Mouse (Mus musculus) adrenal gland, adult 18-20 months (tissue): ENCODE results near the gene Slc1a2. TPM values are rescaled to one million over a fixed set of nuclear protein-coding genes. Genes with fewer than 3 reads are reported as not detected.
A peak's percentile ranks its signal among the peaks of the same experiment; 100 is the strongest.

ENCODE experiments used
- DNase-seq, 2 experiments: peaks; one replicate each; pipeline ENCODE4 v3.0.0; 2021 to 2022; ENCODE audit warnings: low spot score in 2 of 2
- total RNA-seq, 2 experiments: library from RNA; stranded (reverse); gene quantifications; 1 replicate in 1 of 2; 2 replicates in 1 of 2; pipeline ENCODE4 v1.2.3; 2021

Slc1a2 gene
- total RNA-seq, 2 experiments from 2014 or later, result 0.17 to 0.35 TPM

- no peak for DNase-seq
Observed at GRCm38 (mm10) chr2:102663339-102663738, 4.9 kb downstream of the Slc1a2 start.

DNA sequence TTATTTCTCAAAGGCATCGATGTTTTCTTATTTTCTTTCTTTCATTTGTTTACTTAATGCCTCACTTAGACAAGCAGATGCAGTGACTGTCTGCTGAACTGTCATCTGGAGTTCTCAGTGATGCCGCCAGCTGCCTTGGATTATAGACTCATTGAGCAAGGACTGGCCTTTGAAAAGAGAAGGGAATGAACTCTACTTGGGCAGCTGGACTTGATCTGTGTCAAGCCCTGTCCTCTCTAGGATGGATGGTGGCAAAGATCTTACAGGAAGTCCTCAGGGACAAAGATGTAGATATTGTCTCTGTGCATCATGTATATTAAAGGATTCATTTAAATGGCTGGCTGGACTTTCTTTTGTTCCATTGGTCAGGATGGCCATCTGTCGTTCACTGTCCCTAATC is 5.4 kb downstream of the Slc1a2 start:
- DNase-seq, result no peak

DNA sequence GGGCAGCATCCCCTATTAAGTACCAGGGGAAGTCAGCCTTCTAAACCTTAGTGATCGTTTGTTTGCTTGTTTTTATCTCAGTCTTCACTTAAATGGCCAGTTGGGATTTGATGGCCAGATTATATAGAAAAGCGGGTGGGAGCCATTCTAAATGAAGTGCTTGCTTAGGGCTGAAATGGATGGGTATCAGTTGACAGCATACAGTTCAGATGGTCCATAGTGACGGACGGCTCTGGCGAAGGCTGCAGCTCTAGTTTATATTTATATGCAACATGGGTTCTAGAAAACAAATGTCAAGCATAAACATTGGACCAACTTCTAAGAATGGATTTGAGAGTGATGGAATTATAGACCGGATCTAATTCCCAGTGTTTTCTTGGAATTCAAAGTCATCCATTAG is 9.5 kb downstream of the Slc1a2 start:
- DNase-seq, result no peak

GRCm38 (mm10) chr2:102669580-102669979 is 11.1 kb downstream of the Slc1a2 start:
- DNase-seq, result no peak

GRCm38 (mm10) chr2:102674582-102674981 is 16.1 kb downstream of the Slc1a2 start:
- no peak for DNase-seq

DNA sequence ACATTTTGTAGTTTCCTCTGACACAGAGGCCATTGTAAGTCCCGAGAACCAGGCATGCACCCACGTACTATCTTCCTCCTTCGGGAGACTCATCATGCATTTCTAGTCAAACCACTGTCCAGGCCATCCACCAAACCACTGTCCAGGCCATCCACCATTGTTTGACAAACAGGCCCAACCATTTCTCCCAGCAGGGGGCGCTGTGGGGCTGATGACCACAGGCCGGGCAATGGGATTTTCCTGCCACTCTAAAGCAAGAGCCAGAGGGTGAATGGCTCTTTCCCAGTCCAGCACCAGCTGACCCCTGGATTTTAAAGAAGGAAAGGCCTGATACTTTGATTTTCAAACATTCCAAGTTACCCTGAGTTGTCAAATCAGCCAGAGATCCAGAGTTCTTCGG is 16.8 kb downstream of the Slc1a2 start:
- DNase-seq, result peak; percentile 62 to 67

DNA sequence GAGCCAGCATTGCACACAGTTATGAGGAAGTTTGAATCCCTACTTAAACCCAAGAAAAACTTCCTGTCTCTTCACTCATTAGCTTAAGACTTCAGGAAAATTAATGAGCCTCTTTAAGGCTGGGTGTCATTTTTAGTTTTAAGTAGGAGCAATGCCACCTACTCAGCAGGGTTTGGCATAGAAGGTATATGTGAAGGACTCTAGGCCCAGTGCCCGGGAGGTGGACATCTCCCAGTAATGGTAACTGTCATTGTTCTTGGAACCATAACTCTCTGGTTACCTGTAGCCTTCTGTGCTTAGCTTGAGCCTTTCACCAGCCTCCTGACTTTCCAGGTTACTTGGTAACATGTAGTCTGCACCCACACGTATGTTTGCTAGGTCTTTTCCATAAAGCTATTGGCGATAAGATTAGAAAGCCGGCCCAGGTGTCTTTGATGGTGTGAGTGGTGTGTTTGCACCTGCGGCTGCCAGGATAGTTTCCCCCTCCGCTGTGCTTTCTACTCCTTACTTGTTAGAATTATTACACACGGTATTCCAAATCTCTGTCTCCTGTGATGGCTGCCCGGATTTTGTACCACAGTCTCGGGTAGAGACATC is 18.4 kb downstream of the Slc1a2 start:
- no peak for DNase-seq

GRCm38 (mm10) chr2:102677400-102677799 is 18.9 kb downstream of the Slc1a2 start:
- DNase-seq, result no peak

GRCm38 (mm10) chr2:102681351-102681750 is 22.9 kb downstream of the Slc1a2 start:
- DNase-seq, result no peak

- peak; percentile 28 to 50 for DNase-seq
Observed at GRCm38 (mm10) chr2:102682168-102682567, 23.7 kb downstream of the Slc1a2 start.

DNA sequence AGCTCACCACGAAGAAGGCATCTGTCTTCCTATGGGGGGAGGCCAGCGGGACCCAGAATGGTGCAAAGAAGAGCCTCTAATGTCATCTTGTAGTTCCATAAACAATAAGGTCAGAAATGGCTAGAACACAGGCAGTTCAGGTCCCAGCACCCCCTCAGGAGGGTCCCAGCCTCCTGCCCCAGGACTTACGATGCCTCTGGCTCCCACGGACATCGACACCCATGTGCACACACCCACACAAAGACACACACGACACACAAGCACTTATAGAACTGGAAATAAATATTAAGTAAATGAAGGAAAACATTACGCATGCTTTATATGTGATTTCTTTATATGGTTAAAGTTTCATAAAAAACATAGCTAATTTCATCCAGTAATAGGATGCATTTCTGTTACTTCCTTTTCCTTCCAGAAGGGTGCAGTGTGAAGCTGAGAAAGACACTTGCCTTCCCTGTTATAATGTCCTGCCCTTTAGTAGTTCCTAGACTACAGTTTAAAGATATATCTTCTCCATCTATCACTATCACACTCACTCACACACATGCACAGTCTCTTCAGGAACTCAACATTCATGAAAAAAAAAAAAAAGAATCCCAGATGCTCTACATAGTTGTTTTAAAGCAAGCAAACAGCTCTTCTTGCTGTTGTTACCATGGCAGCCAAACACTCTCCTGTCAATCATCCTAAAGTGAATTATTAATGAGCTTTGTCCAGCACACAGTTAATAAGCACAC is 27.1 kb downstream of the Slc1a2 start:
- no peak for DNase-seq

- DNase-seq, result peak in 1 of 2 experiments; percentile 12
Observed at GRCm38 (mm10) chr2:102686108-102686450, 27.6 kb downstream of the Slc1a2 start.

GRCm38 (mm10) chr2:102693556-102693955 is 35.1 kb downstream of the Slc1a2 start:
- DNase-seq, result no peak

DNA sequence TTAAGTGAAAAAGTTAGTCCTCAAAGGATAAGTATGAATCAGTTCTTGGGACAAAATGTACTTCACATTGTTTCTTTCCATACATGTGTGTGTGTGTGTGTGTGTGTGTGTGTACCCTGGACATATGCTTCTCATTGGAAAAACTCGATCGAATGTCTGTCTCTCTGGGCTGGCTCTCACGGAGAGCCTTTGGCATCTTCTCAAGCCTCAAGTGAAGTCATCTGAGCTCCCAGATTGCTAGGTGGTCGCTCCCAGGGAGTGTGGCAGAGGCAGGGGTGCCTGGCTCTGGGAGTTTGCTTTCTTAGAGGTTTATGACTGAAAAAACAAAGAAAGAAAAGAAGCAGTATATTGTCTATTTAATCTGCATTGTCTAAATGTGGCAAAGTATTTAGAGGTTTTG is 36.3 kb downstream of the Slc1a2 start:
- DNase-seq, result no peak

DNA sequence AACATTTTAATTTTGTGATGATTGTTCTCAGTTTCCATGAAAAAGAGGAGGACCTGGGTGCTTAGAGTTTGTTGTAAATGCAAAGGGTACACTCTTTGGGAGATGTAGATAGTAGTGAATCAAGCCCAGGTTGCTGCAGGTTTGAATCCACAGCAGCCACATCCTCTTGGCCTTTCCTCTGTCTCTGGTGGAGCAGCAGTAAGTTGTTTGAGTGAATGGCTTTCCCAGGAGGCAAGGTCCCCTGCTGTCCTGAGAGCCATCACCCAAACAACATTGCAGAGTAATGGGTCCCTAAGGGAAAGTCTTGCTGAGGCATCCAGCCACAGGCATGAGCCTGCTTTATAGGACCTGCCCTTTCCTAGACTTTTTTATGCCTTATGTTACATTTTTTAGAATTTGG is 37.1 kb downstream of the Slc1a2 start:
- DNase-seq, result no peak

- DNase-seq, result no peak
Observed at GRCm38 (mm10) chr2:102697732-102698131, 39.3 kb downstream of the Slc1a2 start.

DNA sequence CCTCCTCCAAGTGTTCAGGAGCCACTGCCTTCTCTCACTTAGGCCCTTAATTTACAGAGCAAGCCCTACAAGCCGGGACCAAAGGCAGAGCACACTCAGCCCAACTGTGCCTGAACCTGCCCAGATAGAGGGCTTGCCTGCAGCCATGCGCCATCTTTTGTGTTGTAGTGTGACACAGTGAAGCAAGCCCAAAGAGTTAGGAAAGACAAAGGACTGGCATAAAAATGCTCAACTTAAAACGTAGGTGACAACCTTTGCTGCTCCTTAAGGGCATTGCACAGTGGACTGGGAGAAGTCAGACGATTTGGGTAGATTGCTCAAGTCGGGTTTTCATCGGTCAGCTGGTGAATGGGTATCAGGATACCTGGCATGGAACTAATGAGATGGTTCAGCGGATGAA is 41.5 kb downstream of the Slc1a2 start:
- no peak for DNase-seq

- DNase-seq, result no peak
Observed at GRCm38 (mm10) chr2:102700695-102701094, 42.2 kb downstream of the Slc1a2 start.

DNA sequence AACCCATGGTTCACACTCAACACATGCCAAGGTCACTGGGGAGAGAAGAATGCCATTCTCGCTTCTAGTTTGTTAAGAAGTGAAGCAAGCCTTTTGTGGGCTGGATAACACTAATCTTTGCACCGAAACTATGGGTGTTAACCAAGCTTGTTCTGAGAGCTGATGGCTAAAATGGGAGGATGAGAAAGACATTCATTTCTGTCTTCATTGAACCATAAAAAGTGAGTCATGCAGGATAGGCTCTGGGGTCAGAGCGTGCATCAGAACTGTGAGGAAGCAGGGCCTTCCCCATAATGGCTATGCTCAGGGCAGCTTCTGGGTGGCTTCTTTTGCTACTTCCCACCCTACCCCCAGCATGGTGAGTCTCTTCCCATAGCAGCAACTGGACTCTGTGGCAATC is 42.9 kb downstream of the Slc1a2 start:
- no peak for DNase-seq

- DNase-seq, result no peak
Observed at GRCm38 (mm10) chr2:102703556-102703955, 45.1 kb downstream of the Slc1a2 start.

- no peak for DNase-seq
Observed at GRCm38 (mm10) chr2:102704781-102705180, 46.3 kb downstream of the Slc1a2 start.

DNA sequence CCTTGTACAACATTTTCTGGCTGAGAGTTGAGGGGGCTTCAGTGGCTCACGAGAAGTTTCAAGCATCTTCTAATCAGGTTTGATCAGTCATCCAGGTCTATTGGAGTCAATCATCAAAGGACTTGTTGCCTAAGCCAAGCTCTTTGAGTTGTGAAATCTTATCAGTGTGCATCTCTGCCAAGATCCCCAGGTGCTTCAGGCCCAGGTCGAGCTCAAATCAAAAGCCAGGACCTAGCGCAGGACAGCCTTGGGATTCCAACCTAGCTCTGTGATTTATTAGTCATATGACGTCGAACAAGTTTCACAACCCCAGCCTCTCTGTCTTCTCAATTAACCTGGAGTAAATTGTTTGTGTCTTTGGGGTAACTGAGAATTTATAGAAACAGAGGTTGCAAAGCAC is 53.1 kb downstream of the Slc1a2 start:
- no peak for DNase-seq

DNA sequence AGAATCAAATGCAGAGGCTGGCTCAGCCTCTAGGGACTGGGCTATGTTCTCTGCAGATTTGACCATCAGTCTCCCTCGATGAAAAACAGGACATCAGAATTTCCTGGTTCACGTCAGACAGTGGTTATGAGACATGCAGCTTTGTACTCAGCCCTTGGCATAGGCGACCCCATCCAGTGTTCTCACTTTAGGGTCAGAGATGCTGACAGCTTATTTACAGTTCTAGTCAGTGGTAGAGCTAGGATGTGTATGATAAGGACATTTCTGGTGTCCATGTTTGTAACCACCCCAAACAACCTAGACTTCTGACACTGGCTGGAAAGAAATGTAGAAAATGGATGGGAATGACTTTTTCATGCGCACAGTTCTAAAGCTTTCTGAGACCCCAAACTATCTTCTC is 53.6 kb downstream of the Slc1a2 start:
- no peak for DNase-seq
